10 mouse cellular contexts compared by ENCODE assay signal in the genomic region with DNA sequence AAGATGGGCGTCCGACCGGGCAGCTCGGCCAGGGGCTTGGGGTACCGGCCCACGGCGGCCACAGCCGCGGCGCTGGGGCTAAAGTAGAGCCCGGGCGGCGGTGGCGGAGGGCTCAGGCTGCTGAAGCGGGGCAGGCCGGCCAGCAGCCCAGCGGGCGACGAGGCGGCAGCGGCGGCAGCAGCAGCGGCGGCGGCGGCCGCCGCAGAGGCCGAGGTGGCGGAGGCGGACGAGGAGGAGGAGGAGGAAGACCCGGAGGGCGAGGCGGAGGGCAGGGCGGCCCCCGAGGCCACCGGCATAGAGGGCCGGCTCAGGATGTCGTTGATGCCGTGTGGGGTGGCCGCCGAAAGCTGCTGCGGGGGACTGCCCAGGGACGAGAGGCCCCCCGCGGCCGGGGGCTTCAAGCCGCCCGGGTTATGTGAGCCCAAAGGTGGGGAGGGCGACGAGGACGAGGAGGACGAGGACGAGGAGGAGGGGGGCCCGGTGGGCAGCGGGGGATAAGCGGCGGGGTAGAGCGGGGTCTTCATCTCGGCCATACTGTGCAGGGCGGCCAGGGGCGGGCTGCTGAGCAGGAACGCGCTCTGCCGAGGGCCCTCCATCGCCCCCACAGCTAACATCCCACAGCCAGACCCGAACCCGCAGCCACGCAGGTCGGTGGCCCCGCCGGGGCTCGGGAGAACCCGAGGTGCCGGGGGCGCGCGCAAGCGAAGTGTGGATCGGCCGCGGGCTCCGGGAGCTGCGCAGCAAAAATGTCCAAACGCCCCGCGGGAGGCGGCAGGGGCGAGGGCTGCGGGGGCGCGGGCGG. TPM values are rescaled to one million over a fixed set of nuclear protein-coding genes. Genes with fewer than 3 reads are reported as not detected.
DNase-seq lines count a peak whose midpoint lies in the region; ATAC-seq and TF ChIP-seq lines count a peak whose summit lies in the region.
"Had no signal": no experiment of that assay in that cellular context is flagged by ENCODE, and none has a peak within 500 bp of the region (broad histone marks: within the 10 kb centered on the region; RNA-seq: fewer than 3 reads in every experiment).

No protein-coding gene starts in this region.

- peak overlapping the region; percentile 63 for H3K4me2 ChIP-seq in lung, postnatal 0 days (replicated peaks; ENCODE audit: low read depth, low read length)
- peak overlapping the region; percentile 43 for H3K4me2 ChIP-seq in forebrain, embryonic 16.5 days (ENCODE audit: low read length)
- peak overlapping the region; percentile 73 for H3K4me2 ChIP-seq in limb, embryonic 12.5 days

- ATAC-seq in lung, postnatal 0 days, result no peak; the same call in 1 of the 2 replicates
- ATAC-seq in forebrain, embryonic 16.5 days, result no peak
- no peak for ATAC-seq in limb, embryonic 12.5 days (ENCODE audit: insufficient number of reproducible peaks, insufficient read depth, low FRiP score, low TSS enrichment, low read depth)
- ATAC-seq in CD4-positive, CD25-positive, alpha-beta regulatory T cell, adult 4 months, result no peak

- TF ChIP-seq CTCF in lung, postnatal 0 days (IDR thresholded peaks at IDR 0.05), result no peak
- TF ChIP-seq CTCF in small intestine, adult 2 months (IDR thresholded peaks at IDR 0.05; ENCODE audit: extremely low read depth, insufficient read length, insufficient replicate concordance, low read depth, low read length), result no peak

- H3K27ac ChIP-seq in lung, postnatal 0 days (ENCODE audit: low read length), result no peak overlapping the region
- H3K27ac ChIP-seq in forebrain, embryonic 16.5 days (ENCODE audit: low read length), result no peak overlapping the region
- H3K27ac ChIP-seq in limb, embryonic 12.5 days, result no peak overlapping the region
- H3K27ac ChIP-seq in small intestine, adult 2 months (ENCODE audit: insufficient read depth, low read depth, low read length), result no peak overlapping the region

- DNase-seq in lung, postnatal 0 days (ENCODE audit: low spot score), result no peak
- no peak for DNase-seq in lung, postnatal 25 days (ENCODE audit: low spot score)
- no peak for DNase-seq in adrenal gland, adult 2 months
- DNase-seq in cerebellum, adult 11 months, result no peak

- peak overlapping the region; percentile 34 for H3K4me3 ChIP-seq in lung, postnatal 0 days (ENCODE audit: low read depth, low read length)
- peak overlapping the region; percentile 30 for H3K4me3 ChIP-seq in forebrain, embryonic 16.5 days (replicated peaks; ENCODE audit: low read length)
- H3K4me3 ChIP-seq in limb, embryonic 12.5 days (replicated peaks), result peak overlapping the region; percentile 45
- H3K4me3 ChIP-seq in small intestine, adult 2 months (ENCODE audit: low read depth, low read length), result peak overlapping the region; percentile 55

- H3K9me3 ChIP-seq in lung, postnatal 0 days (ENCODE audit: low read length), result no peaks in the 10 kb centered on the region
- H3K9me3 ChIP-seq in forebrain, embryonic 16.5 days (ENCODE audit: control insufficient read depth, low read length), result no peaks in the 10 kb centered on the region
- no peaks in the 10 kb centered on the region for H3K9me3 ChIP-seq in limb, embryonic 12.5 days

- 0% methylated on average over 35 of the region's 94 CpGs for WGBS in lung, postnatal 0 days
- WGBS in forebrain, embryonic 16.5 days, result under 1% methylated on average over 81 of the region's 94 CpGs
- WGBS in limb, embryonic 12.5 days, result under 1% methylated on average over 75 of the region's 94 CpGs
- 2% methylated on average over 92 of the region's 94 CpGs for WGBS in small intestine, adult 2 months

- peaks cover 88% of the 10 kb centered on the region for H3K27me3 ChIP-seq in lung, postnatal 0 days (replicated peaks; ENCODE audit: insufficient read depth, low read length)
- H3K27me3 ChIP-seq in forebrain, embryonic 16.5 days (replicated peaks; ENCODE audit: control insufficient read depth, insufficient read depth, low read length), result peaks cover 70% of the 10 kb centered on the region
- H3K27me3 ChIP-seq in limb, embryonic 12.5 days, result peaks cover 94% of the 10 kb centered on the region
- H3K27me3 ChIP-seq in small intestine, adult 2 months (ENCODE audit: control insufficient read depth, insufficient read depth, low read length), result peaks cover 91% of the 10 kb centered on the region

- no peak overlapping the region for H3K9ac ChIP-seq in lung, postnatal 0 days (replicated peaks; ENCODE audit: low read depth)
- no peak overlapping the region for H3K9ac ChIP-seq in forebrain, embryonic 16.5 days (replicated peaks; ENCODE audit: low read depth, low read length)
- H3K9ac ChIP-seq in limb, embryonic 12.5 days (replicated peaks), result peak overlapping the region; percentile 52

- H3K4me1 ChIP-seq in lung, postnatal 0 days (ENCODE audit: insufficient read depth, low read depth, low read length), result peaks cover 12% of the 10 kb centered on the region; the same call in 1 of the 2 replicates
- H3K4me1 ChIP-seq in forebrain, embryonic 16.5 days (replicated peaks; ENCODE audit: control insufficient read depth, insufficient read depth, low read length), result peaks cover 25% of the 10 kb centered on the region
- peaks cover 30% of the 10 kb centered on the region for H3K4me1 ChIP-seq in limb, embryonic 12.5 days (replicated peaks)
- peaks cover 15% of the 10 kb centered on the region; the same call in 1 of the 2 replicates for H3K4me1 ChIP-seq in small intestine, adult 2 months (ENCODE audit: control insufficient read depth, insufficient read depth, insufficient read length, low read length)

- no peak for TF ChIP-seq POLR2A in small intestine, adult 2 months (IDR thresholded peaks at IDR 0.05; ENCODE audit: low read depth, low read length)

- no peaks in the 10 kb centered on the region for H3K36me3 ChIP-seq in lung, postnatal 0 days (ENCODE audit: insufficient read depth, low read length)
- H3K36me3 ChIP-seq in forebrain, embryonic 16.5 days (ENCODE audit: control insufficient read depth, insufficient read depth), result no peaks in the 10 kb centered on the region
- H3K36me3 ChIP-seq in limb, embryonic 12.5 days, result no peaks in the 10 kb centered on the region
- H3K36me3 ChIP-seq in small intestine, adult 2 months (ENCODE audit: control insufficient read depth, insufficient read depth, low read length), result no peaks in the 10 kb centered on the region

- no peak for TF ChIP-seq EP300 in lung, postnatal 0 days (IDR thresholded peaks at IDR 0.05)

RNA-seq across cellular contexts. Expression of a gene that starts 1.0 kb away (rescaled TPM):
- 0.07 and 0.13 TPM in 2 replicates for polyA plus RNA-seq in lung, postnatal 0 days (2015; fragmentation: Nextera tagmentation; extraction: Ambion mirVana)
- 0.06 TPM in 1 of 2 replicates, not detected in the other for polyA plus RNA-seq in forebrain, embryonic 16.5 days (2015; fragmentation: Nextera tagmentation; extraction: Ambion mirVana)
- polyA plus RNA-seq in limb, embryonic 12.5 days (2016; fragmentation: Nextera tagmentation; extraction: Ambion mirVana), result 0.13 TPM in 1 of 2 replicates, not detected in the other
- polyA plus RNA-seq in small intestine, adult 2 months (2012; rRNA removed), result 0.18 TPM in 1 of 2 replicates, not detected in the other
- total RNA-seq in adrenal gland, adult 2 months (2021), result not detected
- not detected in 2 replicates for polyA plus RNA-seq in adrenal gland, adult 2 months (2012; rRNA removed)
- not detected for polyA plus RNA-seq in CD4-positive, CD25-positive, alpha-beta regulatory T cell, adult 4 months (2017; shearing (Covaris generic))
- total RNA-seq: gastrocnemius, adult 18-20 months; neutrophil, adult 5-6 weeks had no signal
